Comparison of ENCODE assay signal across 11 mouse cellular contexts in genomic region chr9:94701193-94701869, GRCm38 (mm10). TPM values are rescaled to one million over a fixed set of nuclear protein-coding genes. Genes with fewer than 3 reads are reported as not detected.
DNase-seq lines count a peak whose midpoint lies in the region; ATAC-seq and TF ChIP-seq lines count a peak whose summit lies in the region.
"Had no signal": no experiment of that assay in that cellular context is flagged by ENCODE, and none has a peak within 500 bp of the region (broad histone marks: within the 10 kb centered on the region; RNA-seq: fewer than 3 reads in every experiment).

No protein-coding gene starts in this region.

- no peak for TF ChIP-seq CTCF in cerebellum, adult 2 months (IDR thresholded peaks at IDR 0.05; ENCODE audit: borderline replicate concordance, insufficient read depth, low read depth, low read length)
- no peak for TF ChIP-seq CTCF in embryonic fibroblast, embryonic 13.5 days (IDR thresholded peaks at IDR 0.05; ENCODE audit: borderline replicate concordance, insufficient read depth, low read length)

- no peak overlapping the region for H3K4me2 ChIP-seq in hindbrain, embryonic 11.5 days (replicated peaks; ENCODE audit: low read depth, low read length)
- H3K4me2 ChIP-seq in hindbrain, embryonic 16.5 days (ENCODE audit: low read length), result no peak overlapping the region
- H3K4me2 ChIP-seq in midbrain, embryonic 16.5 days (ENCODE audit: low read length), result no peak overlapping the region
- H3K4me2 ChIP-seq: liver, embryonic 12.5 days had no signal

- ATAC-seq in hindbrain, embryonic 11.5 days (ENCODE audit: low FRiP score), result 0 out of 2 replicates have a peak, but pooled peaks have one; percentile 53
- ATAC-seq in hindbrain, embryonic 16.5 days, result no peak
- peak; percentile 29 for ATAC-seq in midbrain, embryonic 16.5 days
- ATAC-seq: liver, embryonic 12.5 days had no signal

- H3K27me3 ChIP-seq in cerebellum, adult 2 months (ENCODE audit: control insufficient read depth, insufficient read depth, low read length), result no peaks in the 10 kb centered on the region
- no peaks in the 10 kb centered on the region for H3K27me3 ChIP-seq in hindbrain, embryonic 11.5 days (ENCODE audit: control insufficient read depth, insufficient read depth, low read length)
- H3K27me3 ChIP-seq in hindbrain, embryonic 16.5 days (replicated peaks; ENCODE audit: control insufficient read depth, insufficient read depth, low read length), result no peaks in the 10 kb centered on the region
- no peaks in the 10 kb centered on the region for H3K27me3 ChIP-seq in midbrain, embryonic 16.5 days (ENCODE audit: control insufficient read depth, insufficient read depth, low read depth, low read length)
- H3K27me3 ChIP-seq: liver, embryonic 12.5 days had no signal

- no peak for TF ChIP-seq POLR2A in cerebellum, adult 2 months (IDR thresholded peaks at IDR 0.05; ENCODE audit: borderline replicate concordance, insufficient read depth, low read length)
- peak; percentile 53 for TF ChIP-seq POLR2A in embryonic fibroblast, embryonic 13.5 days (IDR thresholded peaks at IDR 0.05; ENCODE audit: low read depth, low read length)

- H3K36me3 ChIP-seq in hindbrain, embryonic 11.5 days (ENCODE audit: control insufficient read depth, insufficient read depth, low read length), result no peaks in the 10 kb centered on the region
- no peaks in the 10 kb centered on the region for H3K36me3 ChIP-seq in hindbrain, embryonic 16.5 days (ENCODE audit: control insufficient read depth, insufficient read depth, low read length)
- H3K36me3 ChIP-seq in midbrain, embryonic 16.5 days (ENCODE audit: control insufficient read depth, insufficient read depth, low read length), result no peaks in the 10 kb centered on the region
- H3K36me3 ChIP-seq: liver, embryonic 12.5 days had no signal

- H3K4me3 ChIP-seq in cerebellum, adult 2 months (replicated peaks; ENCODE audit: insufficient read depth, low read depth, low read length), result no peak overlapping the region
- no peak overlapping the region for H3K4me3 ChIP-seq in hindbrain, embryonic 11.5 days (ENCODE audit: low read depth, low read length)
- H3K4me3 ChIP-seq in hindbrain, embryonic 16.5 days (ENCODE audit: low read length), result no peak overlapping the region
- H3K4me3 ChIP-seq in embryonic fibroblast, embryonic 13.5 days (ENCODE audit: insufficient read depth, low read length), result no peak overlapping the region
- no peak overlapping the region for H3K4me3 ChIP-seq in midbrain, embryonic 16.5 days (ENCODE audit: low read depth, low read length)
- H3K4me3 ChIP-seq: left cerebral cortex, adult 2 months; liver, embryonic 12.5 days had no signal

- peak overlapping the region; percentile 58; the same call in 1 of the 2 replicates for H3K27ac ChIP-seq in cerebellum, adult 2 months (ENCODE audit: insufficient read depth, low read length)
- H3K27ac ChIP-seq in hindbrain, embryonic 11.5 days (ENCODE audit: low read depth, low read length), result no peak overlapping the region; the same call in 1 of the 2 replicates
- no peak overlapping the region for H3K27ac ChIP-seq in hindbrain, embryonic 16.5 days (ENCODE audit: low read depth, low read length)
- peak overlapping the region; percentile 93 for H3K27ac ChIP-seq in embryonic fibroblast, embryonic 13.5 days (ENCODE audit: insufficient read depth, low read length)
- no peak overlapping the region for H3K27ac ChIP-seq in midbrain, embryonic 16.5 days (ENCODE audit: low read length)
- H3K27ac ChIP-seq: left cerebral cortex, adult 2 months; liver, embryonic 12.5 days had no signal

- H3K4me1 ChIP-seq in cerebellum, adult 2 months (ENCODE audit: control insufficient read depth, insufficient read depth, low read length), result peaks cover 34% of the 10 kb centered on the region
- H3K4me1 ChIP-seq in hindbrain, embryonic 11.5 days (replicated peaks; ENCODE audit: control insufficient read depth, insufficient read depth, low read length), result no peaks in the 10 kb centered on the region
- H3K4me1 ChIP-seq in hindbrain, embryonic 16.5 days (ENCODE audit: control insufficient read depth, insufficient read depth, low read depth, low read length), result no peaks in the 10 kb centered on the region; the same call in 1 of the 2 replicates
- H3K4me1 ChIP-seq in embryonic fibroblast, embryonic 13.5 days (ENCODE audit: control insufficient read depth, insufficient read depth, low read length), result peaks cover 11% of the 10 kb centered on the region; the same call in 1 of the 2 replicates
- no peaks in the 10 kb centered on the region; the same call in none of the 2 replicates for H3K4me1 ChIP-seq in midbrain, embryonic 16.5 days (ENCODE audit: control insufficient read depth, insufficient read depth, low read length)

- H3K9ac ChIP-seq in hindbrain, embryonic 11.5 days (ENCODE audit: low read depth, low read length), result no peak overlapping the region
- H3K9ac ChIP-seq in hindbrain, embryonic 16.5 days (ENCODE audit: low read depth, low read length), result no peak overlapping the region
- no peak overlapping the region for H3K9ac ChIP-seq in midbrain, embryonic 16.5 days (ENCODE audit: low read depth, low read length)
- H3K9ac ChIP-seq: liver, embryonic 12.5 days had no signal

- DNase-seq in cerebellum, adult 2 months, result no peak
- no peak for DNase-seq in cerebellum, adult 8-10 months
- peak; percentile 11 for DNase-seq in hindbrain, embryonic 11.5 days (ENCODE audit: low spot score)
- no peak for DNase-seq in spleen, postnatal 14 days (ENCODE audit: low spot score in 2 of 2)
- no peak for DNase-seq in left cerebral cortex, adult 18-20 months (ENCODE audit: low spot score in 2 of 2)
- DNase-seq: kidney, adult 8-10 months had no signal

- no peaks in the 10 kb centered on the region for H3K9me3 ChIP-seq in hindbrain, embryonic 11.5 days (ENCODE audit: control insufficient read depth, low read length)
- H3K9me3 ChIP-seq in hindbrain, embryonic 16.5 days (ENCODE audit: control insufficient read depth, low read length), result no peaks in the 10 kb centered on the region
- H3K9me3 ChIP-seq in midbrain, embryonic 16.5 days (replicated peaks; ENCODE audit: control insufficient read depth, low read length, poor library complexity, severe bottlenecking), result no peaks in the 10 kb centered on the region
- H3K9me3 ChIP-seq: liver, embryonic 12.5 days had no signal

- WGBS in cerebellum, adult 2 months, result 76% methylated on average over 6 of the region's 6 CpGs
- 53% methylated on average over 6 of the region's 6 CpGs for WGBS in hindbrain, embryonic 11.5 days
- 56% methylated on average over 6 of the region's 6 CpGs for WGBS in hindbrain, embryonic 16.5 days
- 44% methylated on average over 6 of the region's 6 CpGs for WGBS in midbrain, embryonic 16.5 days

RNA-seq across cellular contexts. Expression of gene Slc9a9, which starts 31.6 kb away (rescaled TPM):
- 8.9 and 9.0 TPM in 2 replicates for polyA plus RNA-seq in cerebellum, adult 2 months (2012; rRNA removed)
- 3.5 and 3.8 TPM in 2 replicates for polyA plus RNA-seq in hindbrain, embryonic 11.5 days (2014; fragmentation: Nextera tagmentation; extraction: Ambion mirVana)
- 6.9 and 7.0 TPM in 2 replicates for polyA plus RNA-seq in hindbrain, embryonic 16.5 days (2015; fragmentation: Nextera tagmentation; extraction: Ambion mirVana)
- 2.4 and 7.7 TPM in 2 replicates for polyA plus RNA-seq in embryonic fibroblast, embryonic 13.5 days (2011; ENCODE audit: insufficient read length, low read depth, missing spikeins)
- 6.6 and 7.4 TPM in 2 replicates for polyA plus RNA-seq in midbrain, embryonic 16.5 days (2015; fragmentation: Nextera tagmentation; extraction: Ambion mirVana)
- total RNA-seq in left cerebral cortex, adult 18-20 months (2021), result 10 to 100 TPM; 20.7 to 27.4 TPM

Comparison
In these comparisons a context has a peak if more than half of its experiments do, and no peak if none do; other contexts are left out.
1. H3K27ac ChIP-seq: peak in cerebellum, adult 2 months (single experiment) and embryonic fibroblast, embryonic 13.5 days (single experiment); none in hindbrain, embryonic 11.5 days (single experiment), hindbrain, embryonic 16.5 days (single experiment) and midbrain, embryonic 16.5 days (single experiment).